Comparison of ENCODE assay signal across 15 mouse cellular contexts in genomic region chr13:113947546-113947945, GRCm38 (mm10).
A peak's percentile ranks its signal among the peaks of the same experiment; 100 is the strongest.
DNase-seq lines count a peak whose midpoint lies in the region; ATAC-seq and TF ChIP-seq lines count a peak whose summit lies in the region.
"Had no signal": no experiment of that assay in that cellular context is flagged by ENCODE, and none has a peak within 500 bp of the region (broad histone marks: within the 10 kb centered on the region; RNA-seq: fewer than 3 reads in every experiment).

No protein-coding gene starts in this region.

- H3K4me2 ChIP-seq in heart, embryonic 11.5 days = no peak overlapping the region
- H3K4me2 ChIP-seq in lung, embryonic 16.5 days (ENCODE audit: low read depth, low read length) = no peak overlapping the region
- H3K4me2 ChIP-seq: hindbrain, embryonic 14.5 days; liver, embryonic 11.5 days had no signal

- no peak for ATAC-seq in cerebellum, adult (ENCODE audit: insufficient number of reproducible peaks, low FRiP score, low TSS enrichment)
- no peak for ATAC-seq in heart, embryonic 11.5 days (replicated peaks; ENCODE audit: insufficient number of reproducible peaks, low FRiP score, low TSS enrichment)
- peak; percentile 38; the same call in 1 of the 2 replicates for ATAC-seq in lung, embryonic 16.5 days (ENCODE audit: low read depth)
- ATAC-seq: midbrain, embryonic 16.5 days had no signal

- DNase-seq in cerebellum, postnatal 14 days = peak; percentile 19 to 32
- DNase-seq in heart, adult 18-20 months = peak; percentile 34 to 41
- no peak for DNase-seq in lung, postnatal 14 days
- peak; percentile 73 for DNase-seq in brain, embryonic 14.5 days (ENCODE audit: low read depth)
- DNase-seq: cerebellum, adult 2 months; heart, adult 2 months; kidney, adult 2 months; kidney, postnatal 25 days; thymus, postnatal 25 days had no signal

- no peaks in the 10 kb centered on the region for H3K36me3 ChIP-seq in heart, embryonic 11.5 days (ENCODE audit: control insufficient read depth, insufficient read depth, low read length)
- H3K36me3 ChIP-seq in lung, embryonic 16.5 days (ENCODE audit: control insufficient read depth, insufficient read depth, low read length) = no peaks in the 10 kb centered on the region

- WGBS in heart, embryonic 11.5 days (ENCODE audit: insufficient replicate concordance) = 74% methylated on average over 4 of the region's 4 CpGs
- WGBS in lung, embryonic 16.5 days = 36% methylated on average over 4 of the region's 4 CpGs

- H3K27ac ChIP-seq in heart, embryonic 11.5 days (ENCODE audit: low read depth, low read length) = no peak overlapping the region
- no peak overlapping the region for H3K27ac ChIP-seq in lung, embryonic 16.5 days (ENCODE audit: low read length)
- H3K27ac ChIP-seq: heart, adult 2 months; hindbrain, embryonic 14.5 days had no signal

- H3K4me1 ChIP-seq in heart, embryonic 11.5 days (ENCODE audit: control insufficient read depth, insufficient read depth, low read length) = no peaks in the 10 kb centered on the region
- peaks cover 19% of the 10 kb centered on the region for H3K4me1 ChIP-seq in lung, embryonic 16.5 days (replicated peaks; ENCODE audit: control insufficient read depth, insufficient read depth, low read length)

- no peaks in the 10 kb centered on the region for H3K9me3 ChIP-seq in heart, embryonic 11.5 days (replicated peaks; ENCODE audit: control insufficient read depth, low read length)
- no peaks in the 10 kb centered on the region for H3K9me3 ChIP-seq in lung, embryonic 16.5 days (ENCODE audit: control insufficient read depth, low read length)

- no peak overlapping the region for H3K9ac ChIP-seq in heart, embryonic 11.5 days (ENCODE audit: low read depth, low read length)
- H3K9ac ChIP-seq in lung, embryonic 16.5 days (ENCODE audit: low read length) = no peak overlapping the region
- H3K9ac ChIP-seq: hindbrain, embryonic 14.5 days had no signal

- no peak for TF ChIP-seq CTCF in brain, embryonic 14.5 days (IDR thresholded peaks at IDR 0.05; ENCODE audit: borderline replicate concordance, extremely low read depth, insufficient read depth, insufficient read length)

- H3K4me3 ChIP-seq in heart, embryonic 11.5 days (ENCODE audit: low read depth, low read length) = no peak overlapping the region
- no peak overlapping the region for H3K4me3 ChIP-seq in lung, embryonic 16.5 days (ENCODE audit: low read length)
- H3K4me3 ChIP-seq: heart, adult 2 months had no signal

- H3K27me3 ChIP-seq in heart, embryonic 11.5 days (ENCODE audit: control insufficient read depth, insufficient read depth, low read length) = no peaks in the 10 kb centered on the region
- H3K27me3 ChIP-seq in lung, embryonic 16.5 days (ENCODE audit: control insufficient read depth, insufficient read depth, low read depth, low read length) = no peaks in the 10 kb centered on the region

- no peak for TF ChIP-seq POLR2A in brain, embryonic 14.5 days (IDR thresholded peaks at IDR 0.05; ENCODE audit: borderline replicate concordance, extremely low read depth, insufficient read depth, insufficient read length, poor library complexity, severe bottlenecking)
